Mouse (Mus musculus): ENCODE data around the gene Edc3. TPM values are rescaled to one million over a fixed set of nuclear protein-coding genes. Genes with fewer than 3 reads are reported as not detected.
"Not testable (repeated sequence)": the region's sequence is repeated elsewhere in the genome, so short reads cannot be mapped to it uniquely, and the experiment has no call there.

Edc3 gene
- polyA plus RNA-seq, 1 experiment from 2014 or later = 22.2 TPM

DNA sequence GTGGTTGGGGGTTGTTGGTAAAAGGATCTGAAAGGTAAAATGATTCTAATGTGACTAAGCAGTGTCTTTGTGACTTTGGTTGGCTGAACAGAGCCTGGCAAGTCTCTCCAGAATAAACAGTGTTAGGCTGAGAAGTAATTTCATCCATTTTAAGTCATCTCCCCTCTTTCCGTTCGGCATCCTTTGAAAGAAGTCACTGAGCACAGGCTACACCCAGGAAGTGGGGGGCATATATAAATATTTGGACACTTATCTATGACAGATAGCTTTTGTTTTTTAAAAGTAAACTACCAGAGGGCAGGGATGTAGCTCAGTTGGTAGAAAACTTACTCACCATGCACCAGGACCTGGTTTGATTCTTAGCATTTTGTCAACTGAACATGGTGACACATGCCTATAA lies 19.7 kb upstream of the Edc3 start:
- Histone ChIP-seq H3K9ac (ENCODE audit: low read depth, low read length) (no peak overlapping the region), H3K4me2 (no peak overlapping the region), H3K36me3 (ENCODE audit: control insufficient read depth, insufficient read depth, low read length) (no peaks in the 10 kb centered on the region), H3K27me3 (replicated peaks; ENCODE audit: control insufficient read depth, insufficient read depth, low read length) (peaks cover 3% of the 10 kb centered on the region; the same call in 1 of the 2 replicates), H3K9me3 (ENCODE audit: control insufficient read depth, low read length) (no peaks in the 10 kb centered on the region), H3K4me1 (replicated peaks; ENCODE audit: control insufficient read depth, insufficient read depth, low read length) (no peaks in the 10 kb centered on the region), H3K4me3 (ENCODE audit: low read depth, low read length) (no peak overlapping the region), H3K27ac (ENCODE audit: low read depth, low read length) (no peak overlapping the region)
- ATAC-seq (replicated peaks; ENCODE audit: low FRiP score) (no peak), DNase-seq (ENCODE audit: low spot score) (no peak)
- 72% methylated on average over 2 of the region's 2 CpGs for WGBS

DNA sequence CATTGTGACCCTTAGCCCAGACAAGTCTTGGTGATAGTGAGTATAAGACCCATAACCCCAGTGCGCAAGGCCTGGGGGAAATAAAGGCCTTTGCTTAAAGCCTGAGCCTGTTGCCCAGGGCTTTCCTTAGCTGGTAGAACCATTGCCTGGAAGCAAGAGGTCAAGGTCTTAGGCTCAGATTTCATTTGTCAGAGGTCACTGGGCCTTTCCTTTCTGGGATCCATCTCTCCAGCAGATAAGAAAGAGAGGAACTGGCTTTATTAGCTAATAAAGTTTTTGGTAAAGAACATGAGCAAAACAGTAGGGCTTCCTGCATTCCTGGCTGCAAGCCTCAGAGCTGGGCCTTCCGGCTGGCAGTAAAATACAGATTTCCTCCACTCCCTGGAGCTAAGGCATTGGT lies 14.2 kb upstream of the Edc3 start:
- peaks cover 39% of the 10 kb centered on the region for H3K27me3 ChIP-seq (replicated peaks; ENCODE audit: control insufficient read depth, insufficient read depth, low read length)

DNA sequence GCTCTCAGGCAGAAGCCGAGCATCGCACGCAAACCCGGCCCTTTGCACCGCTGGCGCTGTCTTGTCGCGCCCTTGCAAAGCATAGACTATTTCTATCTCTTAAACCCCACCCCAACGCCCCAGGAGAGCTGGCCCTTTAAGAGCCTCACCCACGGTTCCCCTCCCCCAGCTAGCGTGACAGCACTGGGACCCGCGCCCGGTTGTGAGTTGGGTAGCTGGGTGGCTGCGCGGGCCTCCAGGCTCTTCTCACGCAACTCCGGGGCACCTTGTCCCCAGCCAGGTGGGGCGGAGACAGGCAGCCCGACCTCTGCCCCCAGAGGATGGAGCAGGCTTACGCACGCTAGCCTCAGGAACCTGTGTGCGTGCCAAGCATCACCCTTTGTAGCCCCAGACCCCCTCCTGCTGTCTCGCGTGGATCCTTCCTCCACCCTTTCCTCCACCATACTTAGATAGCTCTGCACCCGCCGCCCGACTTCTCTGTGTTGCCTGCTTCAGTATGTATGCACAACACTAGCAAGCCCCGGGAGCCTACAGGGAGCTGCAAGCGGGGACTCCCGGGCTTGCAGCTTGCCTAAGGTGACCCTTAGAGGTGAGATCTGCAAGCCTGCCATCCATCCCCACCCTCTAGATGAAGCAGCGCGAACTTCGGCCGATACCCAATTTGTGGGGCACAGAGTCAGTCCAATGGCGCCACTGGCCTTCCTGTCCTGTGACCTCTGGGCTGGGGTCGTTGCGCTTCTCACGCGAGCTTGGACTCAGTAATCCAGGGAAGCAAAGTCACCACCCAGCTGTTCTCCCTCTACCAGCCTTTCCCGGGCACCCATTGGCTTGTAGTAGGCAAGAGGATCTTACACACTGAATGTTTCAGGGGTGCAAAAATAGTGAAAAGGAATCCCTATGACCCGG lies 11.7 kb upstream of the Edc3 start:
- peaks cover 39% of the 10 kb centered on the region for H3K27me3 ChIP-seq (replicated peaks; ENCODE audit: control insufficient read depth, insufficient read depth, low read length)
- peak; percentile 57 for ATAC-seq (replicated peaks; ENCODE audit: low FRiP score)

More for the DNA sequence above, 14.2 kb upstream of the Edc3 start:
- H3K27ac ChIP-seq (ENCODE audit: low read depth, low read length) = no peak overlapping the region
- WGBS = 76% methylated on average over 2 of the region's 2 CpGs
- peaks cover 15% of the 10 kb centered on the region for H3K4me1 ChIP-seq (replicated peaks; ENCODE audit: control insufficient read depth, insufficient read depth, low read length)
- DNase-seq (ENCODE audit: low spot score) (no peak), ATAC-seq (replicated peaks; ENCODE audit: low FRiP score) (no peak)
- no peaks in the 10 kb centered on the region for H3K36me3 ChIP-seq (ENCODE audit: control insufficient read depth, insufficient read depth, low read length)
- H3K9me3 ChIP-seq (ENCODE audit: control insufficient read depth, low read length) = no peaks in the 10 kb centered on the region
- no peak overlapping the region for H3K4me2 ChIP-seq
- H3K9ac ChIP-seq (ENCODE audit: low read depth, low read length) = no peak overlapping the region
- no peak overlapping the region for H3K4me3 ChIP-seq (ENCODE audit: low read depth, low read length)

DNA sequence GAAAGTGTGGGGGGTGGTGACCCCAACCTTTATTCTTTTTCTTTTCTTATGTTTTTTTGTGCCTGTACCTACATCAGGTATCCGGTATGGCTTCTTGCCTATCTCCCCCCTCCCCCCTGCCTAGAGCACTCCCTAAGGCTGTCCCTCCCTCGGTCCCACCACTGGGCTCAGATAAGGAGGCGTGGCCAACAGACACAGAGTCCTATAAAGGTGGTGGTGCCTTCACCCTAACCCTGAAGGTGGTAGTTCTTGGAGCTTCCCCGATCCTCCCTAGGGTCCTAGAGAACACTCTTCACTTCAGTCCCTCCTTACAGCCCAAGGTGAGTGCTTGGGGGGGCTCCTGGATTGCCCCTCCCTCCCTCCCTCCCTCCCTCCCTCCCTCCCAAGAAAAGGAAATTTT lies 11.0 kb upstream of the Edc3 start:
- H3K27ac ChIP-seq (ENCODE audit: low read depth, low read length) = no peak overlapping the region
- H3K36me3 ChIP-seq (ENCODE audit: control insufficient read depth, insufficient read depth, low read length) = no peaks in the 10 kb centered on the region
- H3K27me3 ChIP-seq (replicated peaks; ENCODE audit: control insufficient read depth, insufficient read depth, low read length) = peaks cover 39% of the 10 kb centered on the region
- H3K9ac ChIP-seq (ENCODE audit: low read depth, low read length) = no peak overlapping the region
- WGBS = 12% methylated on average over 4 of the region's 4 CpGs
- peak overlapping the region; percentile 57; the same call in 1 of the 2 replicates for H3K4me3 ChIP-seq (ENCODE audit: low read depth, low read length)
- ATAC-seq (replicated peaks; ENCODE audit: low FRiP score) (peak; percentile 87), DNase-seq (ENCODE audit: low spot score) (peak; percentile 39)
- peak overlapping the region; percentile 96 for H3K4me2 ChIP-seq
- peaks cover 15% of the 10 kb centered on the region for H3K4me1 ChIP-seq (replicated peaks; ENCODE audit: control insufficient read depth, insufficient read depth, low read length)
- no peaks in the 10 kb centered on the region for H3K9me3 ChIP-seq (ENCODE audit: control insufficient read depth, low read length)

More for the DNA sequence above, 11.7 kb upstream of the Edc3 start:
- Histone ChIP-seq H3K9ac (ENCODE audit: low read depth, low read length) (peak overlapping the region; percentile 44; the same call in 1 of the 2 replicates), H3K9me3 (ENCODE audit: control insufficient read depth, low read length) (no peaks in the 10 kb centered on the region), H3K27ac (ENCODE audit: low read depth, low read length) (no peak overlapping the region), H3K4me3 (ENCODE audit: low read depth, low read length) (peak overlapping the region; percentile 57), H3K4me1 (replicated peaks; ENCODE audit: control insufficient read depth, insufficient read depth, low read length) (peaks cover 15% of the 10 kb centered on the region), H3K4me2 (peak overlapping the region; percentile 96), H3K36me3 (ENCODE audit: control insufficient read depth, insufficient read depth, low read length) (no peaks in the 10 kb centered on the region)
- 2% methylated on average over 42 of the region's 42 CpGs for WGBS
- DNase-seq (ENCODE audit: low spot score) = peak; percentile 45

DNA sequence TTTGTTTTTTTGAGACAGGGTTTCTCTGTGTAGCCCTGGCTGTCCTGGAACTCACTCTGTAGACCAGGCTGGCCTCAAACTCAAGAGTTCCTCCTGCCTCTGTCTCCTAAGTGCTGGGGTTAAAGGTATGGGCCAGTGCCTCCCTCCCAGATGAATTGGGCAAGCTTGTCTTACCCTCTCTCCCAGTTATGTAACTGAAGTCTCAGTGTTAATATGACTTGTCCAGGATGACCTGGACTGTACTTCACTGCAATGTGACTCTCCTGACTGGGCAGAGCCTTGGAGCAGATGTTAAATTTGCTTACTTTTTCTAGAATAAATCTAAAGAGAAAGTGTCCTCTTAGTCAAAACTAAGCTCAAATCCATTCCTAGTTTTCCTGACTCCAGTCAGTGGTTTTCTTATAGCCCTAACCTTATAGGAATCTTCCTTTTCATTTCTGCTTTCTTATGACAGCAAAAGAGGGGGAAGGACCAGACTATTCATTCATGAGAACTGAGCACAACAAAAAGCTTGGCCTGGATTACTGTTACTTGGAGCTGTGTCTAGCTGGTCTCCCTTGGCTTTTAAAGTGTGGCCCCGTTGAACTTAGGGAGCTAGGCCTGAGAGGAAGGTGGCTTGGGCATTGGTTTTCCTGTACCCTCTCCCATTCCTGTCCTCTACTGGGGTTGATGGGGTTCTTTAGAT lies 9.7 kb upstream of the Edc3 start:
- Histone ChIP-seq H3K9ac (ENCODE audit: low read depth, low read length) (no peak overlapping the region), H3K4me2 (no peak overlapping the region), H3K36me3 (ENCODE audit: control insufficient read depth, insufficient read depth, low read length) (no peaks in the 10 kb centered on the region), H3K27ac (ENCODE audit: low read depth, low read length) (no peak overlapping the region), H3K4me3 (ENCODE audit: low read depth, low read length) (no peak overlapping the region), H3K4me1 (replicated peaks; ENCODE audit: control insufficient read depth, insufficient read depth, low read length) (peaks cover 15% of the 10 kb centered on the region), H3K27me3 (replicated peaks; ENCODE audit: control insufficient read depth, insufficient read depth, low read length) (peaks cover 36% of the 10 kb centered on the region), H3K9me3 (ENCODE audit: control insufficient read depth, low read length) (no peaks in the 10 kb centered on the region)
- ATAC-seq (replicated peaks; ENCODE audit: low FRiP score) (no peak), DNase-seq (ENCODE audit: low spot score) (no peak)
- WGBS = 58% methylated on average over 1 of the region's 1 CpGs

DNA sequence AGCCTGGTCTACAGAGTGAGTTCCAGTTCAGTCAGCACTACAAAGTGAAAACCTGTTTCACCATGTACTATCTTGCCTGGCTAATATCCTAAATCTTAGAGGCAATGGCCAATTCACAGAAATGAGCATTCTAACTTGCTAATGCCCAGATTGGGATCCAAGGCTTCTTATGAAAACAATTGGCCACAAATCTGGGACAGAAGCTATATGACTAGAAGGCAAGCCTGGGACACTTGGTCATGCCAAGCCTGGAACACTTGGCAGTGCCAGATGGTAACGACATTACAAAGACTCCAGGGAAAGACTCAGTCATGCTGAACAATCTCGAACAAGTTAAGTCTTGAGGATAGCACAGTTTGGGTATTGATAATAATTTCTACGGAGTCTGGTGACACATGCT lies 1.8 kb upstream of the Edc3 start:
- Histone ChIP-seq H3K9ac (ENCODE audit: low read depth, low read length) (no peak overlapping the region), H3K4me3 (ENCODE audit: low read depth, low read length) (no peak overlapping the region), H3K27me3 (replicated peaks; ENCODE audit: control insufficient read depth, insufficient read depth, low read length) (no peaks in the 10 kb centered on the region), H3K9me3 (ENCODE audit: control insufficient read depth, low read length) (0 out of 2 replicates have a peak, but pooled peaks cover 5% of the 10 kb centered on the region), H3K4me1 (replicated peaks; ENCODE audit: control insufficient read depth, insufficient read depth, low read length) (no peaks in the 10 kb centered on the region), H3K36me3 (ENCODE audit: control insufficient read depth, insufficient read depth, low read length) (no peaks in the 10 kb centered on the region), H3K4me2 (no peak overlapping the region), H3K27ac (ENCODE audit: low read depth, low read length) (no peak overlapping the region)
- no peak for DNase-seq (ENCODE audit: low spot score)
- ATAC-seq (replicated peaks; ENCODE audit: low FRiP score) = no peak
- WGBS = 87% methylated on average over 3 of the region's 3 CpGs

DNA sequence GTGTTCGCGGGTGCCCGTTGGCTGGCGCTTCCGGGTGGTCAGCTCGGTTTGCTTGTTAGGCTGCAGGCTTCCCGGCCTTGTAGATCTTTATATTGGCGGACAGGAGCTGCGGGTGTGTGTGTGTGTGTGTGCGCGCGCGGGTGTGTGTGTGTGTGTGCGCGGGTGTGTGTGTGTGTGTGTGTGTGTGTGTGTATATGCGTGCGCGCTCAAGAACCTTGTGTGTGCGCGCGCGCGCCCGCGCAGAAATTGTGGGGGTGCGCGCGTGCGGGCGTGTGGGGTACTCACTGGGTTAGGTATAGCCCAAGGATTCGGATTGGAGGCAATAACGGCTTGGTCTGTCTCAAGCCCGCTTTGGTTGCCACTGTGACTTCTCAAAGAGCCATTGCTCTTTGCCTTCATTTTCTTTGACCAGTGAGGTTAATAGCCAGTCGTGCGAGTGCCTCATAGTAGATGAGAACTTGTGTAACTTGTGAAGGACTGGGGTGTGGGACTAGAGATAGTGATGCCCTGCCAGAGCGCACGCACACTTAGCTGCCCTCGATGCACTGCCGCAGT lies 457 bp downstream of the Edc3 start:
- ATAC-seq (replicated peaks; ENCODE audit: low FRiP score) (peak; percentile 81), DNase-seq (ENCODE audit: low spot score) (peak; percentile 52)
- Histone ChIP-seq H3K36me3 (ENCODE audit: control insufficient read depth, insufficient read depth, low read length) (peaks cover 8% of the 10 kb centered on the region), H3K4me3 (ENCODE audit: low read depth, low read length) (peak overlapping the region; percentile 94), H3K4me1 (replicated peaks; ENCODE audit: control insufficient read depth, insufficient read depth, low read length) (no peaks in the 10 kb centered on the region), H3K27me3 (replicated peaks; ENCODE audit: control insufficient read depth, insufficient read depth, low read length) (no peaks in the 10 kb centered on the region), H3K4me2 (peak overlapping the region; percentile 80), H3K27ac (ENCODE audit: low read depth, low read length) (peak overlapping the region; percentile 81), H3K9me3 (ENCODE audit: control insufficient read depth, low read length) (0 out of 2 replicates have a peak, but pooled peaks cover 5% of the 10 kb centered on the region), H3K9ac (ENCODE audit: low read depth, low read length) (peak overlapping the region; percentile 91)
- WGBS = 2% methylated on average over 39 of the region's 39 CpGs

DNA sequence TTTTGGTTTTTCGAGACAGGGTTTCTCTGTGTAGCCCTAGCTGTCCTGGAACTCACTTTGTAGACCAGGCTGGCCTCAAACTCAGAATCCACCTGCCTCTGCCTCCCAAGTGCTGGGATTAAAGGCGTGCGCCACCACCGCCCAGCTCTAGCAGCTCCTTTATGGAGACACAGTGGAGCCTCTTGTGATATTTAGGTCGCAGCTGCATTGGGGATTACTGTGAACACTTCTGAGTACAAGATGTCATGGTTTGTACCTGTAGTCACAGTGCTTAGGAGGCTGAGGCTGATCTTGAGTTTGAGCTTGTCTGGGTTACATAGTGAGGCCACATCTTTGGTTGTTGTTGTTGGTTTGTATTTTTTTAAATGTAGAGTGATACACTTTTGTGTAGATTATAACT lies 1.9 kb downstream of the Edc3 start:
- not testable (repeated sequence) for H3K4me1 ChIP-seq (replicated peaks; ENCODE audit: control insufficient read depth, insufficient read depth, low read length); DNase-seq (ENCODE audit: low spot score); H3K4me2 ChIP-seq; H3K27me3 ChIP-seq (replicated peaks; ENCODE audit: control insufficient read depth, insufficient read depth, low read length); ATAC-seq (replicated peaks; ENCODE audit: low FRiP score); H3K4me3 ChIP-seq (ENCODE audit: low read depth, low read length); H3K27ac ChIP-seq (ENCODE audit: low read depth, low read length); H3K9ac ChIP-seq (ENCODE audit: low read depth, low read length); H3K9me3 ChIP-seq (ENCODE audit: control insufficient read depth, low read length)
- 86% methylated on average over 4 of the region's 5 CpGs for WGBS
- H3K36me3 ChIP-seq (ENCODE audit: control insufficient read depth, insufficient read depth, low read length) = peaks cover 16% of the 10 kb centered on the region

Data from liver, embryonic 11.5 days (tissue).